Mouse (Mus musculus) right cerebral cortex, adult 2 months (tissue): ENCODE measurements at regions not wholly inside any gene's neighbourhood (a gene's known extent, or its start where the extent isn't known, plus 50 kb on each side); places are given as distances from the start of the nearest gene placed in this dataset.

ENCODE experiments used
- DNase-seq, 2 experiments: peaks; one replicate each; pipeline ENCODE4 v3.0.0; 2021 to 2022; ENCODE audit warnings: low spot score in 2 of 2

DNA sequence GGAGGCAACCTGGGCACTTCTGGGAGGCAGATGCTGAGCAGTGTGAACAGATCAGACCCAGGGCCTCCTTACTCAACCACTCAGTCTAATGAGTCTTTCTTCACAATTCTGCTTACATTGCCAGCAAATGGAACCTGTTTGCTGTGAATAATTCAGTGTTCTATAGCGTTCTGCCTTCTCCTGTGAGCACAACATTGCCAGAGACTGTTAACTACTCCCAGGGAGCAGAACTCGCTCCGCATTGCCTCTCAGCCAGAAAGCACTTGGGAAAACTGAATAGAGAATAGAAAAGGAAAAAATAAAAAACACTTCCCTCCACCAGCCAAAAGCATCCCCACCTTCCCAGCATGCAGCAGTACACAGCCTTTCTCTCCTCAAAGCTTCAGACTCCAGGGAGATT, 51.5 kb downstream of the Aym1 start:
- no peak for DNase-seq

- no peak for DNase-seq
These were observed 53.9 kb downstream of the Aym1 start for GRCm38 (mm10) chr5:113410963-113411362.

GRCm38 (mm10) chr5:113414639-113415038, 57.5 kb downstream of the Aym1 start:
- peak; percentile 32 to 47 for DNase-seq

- DNase-seq = no peak
These were observed 61.4 kb downstream of the Aym1 start for GRCm38 (mm10) chr5:113418335-113419013.

DNA sequence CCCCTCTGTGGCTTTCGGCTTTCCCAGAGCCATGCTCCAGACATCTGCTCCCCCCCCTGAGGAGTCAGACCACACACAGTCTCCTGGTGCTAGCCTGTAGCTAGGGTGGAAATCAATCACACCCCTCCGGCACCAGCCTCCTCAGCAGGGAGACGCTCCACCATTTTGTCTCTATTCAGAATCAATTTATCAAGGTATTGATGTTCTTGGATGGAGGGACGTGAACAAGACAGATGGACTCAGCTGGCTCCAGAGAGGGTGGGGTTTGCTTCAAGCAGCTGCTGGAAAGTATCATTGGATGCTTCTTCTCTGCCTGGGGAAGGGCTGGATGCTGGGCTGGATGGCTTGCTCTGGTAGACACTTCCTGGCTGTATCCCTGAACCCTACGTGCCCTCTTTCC, 63.5 kb downstream of the Aym1 start:
- no peak for DNase-seq

- DNase-seq = no peak
These were observed 65.1 kb downstream of the Aym1 start for GRCm38 (mm10) chr5:113421993-113422725.

GRCm38 (mm10) chr5:113422726-113423110, 65.6 kb downstream of the Aym1 start:
- DNase-seq = no peak

DNA sequence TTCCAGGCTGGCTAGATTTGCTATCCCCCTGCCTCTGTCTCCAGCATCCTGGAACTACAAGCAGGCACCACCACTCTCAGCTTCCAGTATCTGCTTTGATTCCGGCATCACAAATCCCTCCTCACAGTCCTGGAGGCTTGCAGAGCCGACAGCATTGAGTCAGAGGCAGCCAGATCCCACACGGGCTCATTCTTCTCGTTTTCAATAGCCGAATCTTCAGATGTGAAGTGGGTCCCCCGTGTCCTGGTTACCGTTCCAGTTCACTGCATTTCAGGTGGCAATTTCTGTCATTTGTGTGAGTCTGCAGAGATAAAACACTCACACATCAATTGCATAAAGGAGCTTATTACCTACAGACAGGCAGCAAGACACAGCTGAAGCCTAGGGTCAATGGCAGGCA, 62.4 kb upstream of the Wscd2 start:
- DNase-seq = no peak

DNA sequence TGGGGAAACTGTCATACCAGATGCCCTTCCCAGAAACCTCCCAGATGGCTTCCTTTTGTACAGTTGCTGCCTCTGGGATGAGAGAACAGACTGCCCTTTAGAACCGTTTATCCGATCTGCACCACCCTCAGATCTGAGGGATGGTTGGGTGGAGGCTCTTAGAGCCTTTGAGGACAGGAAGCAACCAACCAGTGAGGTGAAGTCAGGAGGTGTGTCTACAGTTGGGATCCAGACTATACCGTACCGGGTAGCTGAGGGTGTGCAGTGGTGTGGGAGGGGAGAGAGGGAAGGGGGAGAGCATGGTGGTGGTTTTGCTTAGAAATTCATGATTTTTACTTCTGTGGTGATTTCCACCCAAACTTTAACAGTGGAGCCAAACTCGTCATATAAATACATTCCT, 58.8 kb upstream of the Wscd2 start:
- DNase-seq = no peak

DNA sequence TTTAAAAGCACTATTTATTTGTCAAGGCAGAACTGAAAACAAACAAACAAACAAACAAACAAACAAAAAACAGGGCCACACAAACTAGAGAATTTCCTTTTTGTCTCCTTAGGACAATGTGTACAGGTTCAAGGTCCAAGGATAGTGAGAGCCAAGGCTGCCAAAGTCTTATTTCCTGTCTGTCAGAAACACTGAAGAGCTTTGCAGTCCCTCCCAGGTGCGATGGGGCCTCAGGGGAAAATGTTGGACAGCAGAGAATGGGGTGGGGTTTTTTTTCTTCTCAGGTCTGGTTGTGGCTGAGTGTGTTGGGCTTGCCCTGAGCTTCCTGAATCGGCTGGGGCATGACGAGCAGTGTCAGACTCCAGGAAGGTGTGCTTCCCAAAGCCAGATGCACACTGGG, 53.1 kb upstream of the Wscd2 start:
- no peak for DNase-seq
